Mouse (Mus musculus): ENCODE measurements at regions not wholly inside any gene's neighbourhood (a gene's known extent, or its start where the extent isn't known, plus 50 kb on each side); places are given as distances from the start of the nearest gene placed in this dataset.

DNA sequence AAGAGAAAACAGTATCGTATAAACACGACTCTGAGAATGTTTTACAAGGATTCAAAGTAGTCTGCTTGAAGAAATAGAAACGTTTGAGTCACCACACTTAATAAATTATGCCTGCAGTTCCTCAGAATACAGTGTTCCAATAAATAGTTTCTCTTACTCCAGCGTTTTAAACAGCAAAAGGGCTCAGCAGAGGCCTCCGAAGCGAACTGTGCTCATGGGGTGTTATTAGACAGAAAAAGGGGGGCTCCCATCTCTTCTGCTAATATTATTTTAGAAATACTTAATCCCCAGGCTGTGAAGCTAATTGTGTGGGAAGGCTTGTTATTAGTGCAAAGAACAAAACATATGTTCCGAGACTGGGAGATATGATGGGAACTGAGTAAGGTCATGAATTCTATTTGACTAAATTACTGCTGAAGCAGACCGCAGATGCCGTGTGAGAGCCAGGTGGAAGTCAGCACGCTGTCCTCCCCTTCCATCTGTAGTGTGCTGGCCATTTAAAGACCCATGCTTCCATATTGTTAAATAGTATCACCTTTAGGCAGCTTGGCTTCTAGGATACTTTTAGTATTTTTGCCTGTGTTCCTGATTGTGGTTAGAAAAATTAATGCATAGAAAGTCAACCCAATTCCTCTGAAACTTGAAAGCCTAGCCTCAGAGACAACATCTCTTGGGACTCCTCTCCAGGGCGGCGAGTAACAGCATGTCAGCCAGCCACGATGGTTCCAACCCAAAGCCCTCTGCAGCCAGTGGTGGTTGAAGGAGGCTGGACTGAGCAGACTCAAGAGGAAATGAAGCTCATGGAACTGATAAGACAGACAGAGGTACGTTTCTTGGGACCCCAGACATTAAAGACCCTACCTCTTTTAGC lies 309.4 kb upstream of the Mpped2 start:
- no peak for DNase-seq
- 71% methylated on average over 14 of the region's 14 CpGs for WGBS (ENCODE audit: insufficient replicate concordance)

GRCm38 (mm10) chr2:106384286-106384595 lies 308.8 kb upstream of the Mpped2 start:
- Histone ChIP-seq H3K27me3 (ENCODE audit: insufficient read depth, low read length) (no peaks in the 10 kb centered on the region), H3K9me3 (ENCODE audit: low read length) (no peaks in the 10 kb centered on the region), H3K4me1 (ENCODE audit: insufficient read depth) (no peaks in the 10 kb centered on the region), H3K4me3 (ENCODE audit: low read depth, low read length) (no peak overlapping the region), H3K9ac (replicated peaks) (no peak overlapping the region), H3K36me3 (replicated peaks; ENCODE audit: insufficient read depth, low read length) (no peaks in the 10 kb centered on the region), H3K4me2 (ENCODE audit: low read depth, low read length) (no peak overlapping the region), H3K27ac (ENCODE audit: low read depth) (no peak overlapping the region)
- WGBS (ENCODE audit: insufficient replicate concordance) = 81% methylated on average over 5 of the region's 5 CpGs
- DNase-seq = no peak
- no peak for ATAC-seq
- no peak for TF ChIP-seq EP300 (IDR thresholded peaks at IDR 0.05; ENCODE audit: low read depth)

More for the DNA sequence above, 309.4 kb upstream of the Mpped2 start:
- ATAC-seq = no peak
- no peak for TF ChIP-seq CTCF (IDR thresholded peaks at IDR 0.05; ENCODE audit: low read depth)
- TF ChIP-seq EP300 (IDR thresholded peaks at IDR 0.05; ENCODE audit: low read depth) = no peak
- Histone ChIP-seq H3K27ac (ENCODE audit: low read depth) (no peak overlapping the region), H3K9me3 (ENCODE audit: low read length) (no peaks in the 10 kb centered on the region), H3K36me3 (replicated peaks; ENCODE audit: insufficient read depth, low read length) (no peaks in the 10 kb centered on the region), H3K4me3 (ENCODE audit: low read depth, low read length) (no peak overlapping the region), H3K27me3 (ENCODE audit: insufficient read depth, low read length) (no peaks in the 10 kb centered on the region), H3K4me1 (ENCODE audit: insufficient read depth) (no peaks in the 10 kb centered on the region), H3K4me2 (ENCODE audit: low read depth, low read length) (no peak overlapping the region), H3K9ac (replicated peaks) (no peak overlapping the region)

DNA sequence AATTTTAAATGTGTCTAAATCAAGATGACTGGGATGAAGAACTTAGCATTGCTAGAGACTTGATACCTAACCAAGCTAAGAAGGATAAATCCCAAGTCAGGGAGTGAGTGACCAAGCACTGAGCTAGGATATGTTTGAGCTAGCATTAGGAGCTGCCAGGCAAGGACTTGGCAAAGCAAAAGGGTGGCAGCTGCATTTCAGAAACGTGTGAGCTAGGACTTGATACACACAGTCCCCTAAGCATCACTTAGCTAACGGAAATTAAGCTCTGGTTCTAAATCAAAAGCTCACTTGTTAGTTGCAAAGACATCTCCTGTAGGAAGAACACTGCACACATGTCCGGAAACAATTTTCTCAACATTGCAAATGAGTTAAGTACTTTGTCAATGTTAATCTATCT lies 308.2 kb upstream of the Mpped2 start:
- DNase-seq = no peak
- TF ChIP-seq EP300 (IDR thresholded peaks at IDR 0.05; ENCODE audit: low read depth) = no peak
- TF ChIP-seq CTCF (IDR thresholded peaks at IDR 0.05; ENCODE audit: low read depth) = no peak
- no peak overlapping the region for H3K27ac ChIP-seq (ENCODE audit: low read depth)
- no peak overlapping the region for H3K4me3 ChIP-seq (ENCODE audit: low read depth, low read length)
- H3K4me2 ChIP-seq (ENCODE audit: low read depth, low read length) = no peak overlapping the region
- H3K36me3 ChIP-seq (replicated peaks; ENCODE audit: insufficient read depth, low read length) = no peaks in the 10 kb centered on the region
- no peak overlapping the region for H3K9ac ChIP-seq (replicated peaks)
- ATAC-seq = no peak
- H3K27me3 ChIP-seq (ENCODE audit: insufficient read depth, low read length) = no peaks in the 10 kb centered on the region
- no peaks in the 10 kb centered on the region for H3K9me3 ChIP-seq (ENCODE audit: low read length)
- no peaks in the 10 kb centered on the region for H3K4me1 ChIP-seq (ENCODE audit: insufficient read depth)
- 62% methylated on average over 3 of the region's 3 CpGs for WGBS (ENCODE audit: insufficient replicate concordance)

DNA sequence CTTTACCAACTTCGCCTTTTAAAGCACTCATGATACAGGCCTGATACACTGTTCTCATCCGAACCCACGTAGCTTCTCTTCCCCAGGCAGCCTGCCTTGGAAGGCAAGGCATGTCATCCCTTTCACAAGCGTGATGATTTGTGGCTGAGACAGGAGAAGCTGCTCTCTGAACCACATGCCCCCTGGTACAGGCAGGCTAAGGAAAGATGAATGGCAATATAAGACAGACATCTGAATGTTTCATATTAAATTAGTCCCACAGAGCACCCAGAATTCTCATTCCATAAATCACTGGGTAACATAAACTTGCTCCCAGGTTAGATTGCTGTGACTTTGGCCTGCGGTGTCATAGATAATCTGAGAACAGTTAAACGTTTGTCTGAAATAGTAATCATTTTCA lies 280.9 kb upstream of the Mpped2 start:
- H3K36me3 ChIP-seq (replicated peaks; ENCODE audit: insufficient read depth, low read length) = no peaks in the 10 kb centered on the region
- H3K4me3 ChIP-seq (ENCODE audit: low read depth, low read length) = no peak overlapping the region
- DNase-seq = no peak
- H3K9ac ChIP-seq (replicated peaks) = no peak overlapping the region
- H3K4me1 ChIP-seq (ENCODE audit: insufficient read depth) = no peaks in the 10 kb centered on the region
- 68% methylated on average over 6 of the region's 6 CpGs for WGBS (ENCODE audit: insufficient replicate concordance)
- no peak overlapping the region for H3K27ac ChIP-seq (ENCODE audit: low read depth)
- no peak overlapping the region for H3K4me2 ChIP-seq (ENCODE audit: low read depth, low read length)
- no peaks in the 10 kb centered on the region for H3K27me3 ChIP-seq (ENCODE audit: insufficient read depth, low read length)
- TF ChIP-seq EP300 (IDR thresholded peaks at IDR 0.05; ENCODE audit: low read depth) = no peak
- ATAC-seq = no peak
- no peaks in the 10 kb centered on the region for H3K9me3 ChIP-seq (ENCODE audit: low read length)

GRCm38 (mm10) chr2:106415474-106416019 lies 277.5 kb upstream of the Mpped2 start:
- TF ChIP-seq EP300 (IDR thresholded peaks at IDR 0.05; ENCODE audit: low read depth) (no peak), CTCF (IDR thresholded peaks at IDR 0.05; ENCODE audit: low read depth) (no peak)
- WGBS (ENCODE audit: insufficient replicate concordance) = 75% methylated on average over 7 of the region's 7 CpGs
- ATAC-seq = no peak
- Histone ChIP-seq H3K4me3 (ENCODE audit: low read depth, low read length) (no peak overlapping the region), H3K4me1 (ENCODE audit: insufficient read depth) (no peaks in the 10 kb centered on the region), H3K27me3 (ENCODE audit: insufficient read depth, low read length) (no peaks in the 10 kb centered on the region), H3K4me2 (ENCODE audit: low read depth, low read length) (no peak overlapping the region), H3K27ac (ENCODE audit: low read depth) (no peak overlapping the region), H3K9ac (replicated peaks) (no peak overlapping the region), H3K9me3 (ENCODE audit: low read length) (no peaks in the 10 kb centered on the region), H3K36me3 (replicated peaks; ENCODE audit: insufficient read depth, low read length) (no peaks in the 10 kb centered on the region)
- DNase-seq = no peak

- Histone ChIP-seq H3K4me1 (ENCODE audit: insufficient read depth) (no peaks in the 10 kb centered on the region), H3K4me2 (ENCODE audit: low read depth, low read length) (no peak overlapping the region), H3K27me3 (ENCODE audit: insufficient read depth, low read length) (no peaks in the 10 kb centered on the region), H3K9me3 (ENCODE audit: low read length) (no peaks in the 10 kb centered on the region), H3K9ac (replicated peaks) (no peak overlapping the region), H3K36me3 (replicated peaks; ENCODE audit: insufficient read depth, low read length) (no peaks in the 10 kb centered on the region), H3K4me3 (ENCODE audit: low read depth, low read length) (no peak overlapping the region), H3K27ac (ENCODE audit: low read depth) (no peak overlapping the region)
- ATAC-seq (no peak), DNase-seq (no peak)
- TF ChIP-seq CTCF (IDR thresholded peaks at IDR 0.05; ENCODE audit: low read depth) (no peak), EP300 (IDR thresholded peaks at IDR 0.05; ENCODE audit: low read depth) (no peak)
- 82% methylated on average over 2 of the region's 2 CpGs for WGBS (ENCODE audit: insufficient replicate concordance)
Observed at GRCm38 (mm10) chr2:106418181-106418580, 274.9 kb upstream of the Mpped2 start.
